Mouse (Mus musculus) MEL-GATA-1-ER (cell line): Measurements from ENCODE around the gene Ddx56.
"Not testable (repeated sequence)": the region's sequence is repeated elsewhere in the genome, so short reads cannot be mapped to it uniquely, and the experiment has no call there.

Experiments
- DNase-seq: peaks from one replicate; pipeline ENCODE4 v3.0.0-alpha.2; 2012; ENCODE audit warnings: low read depth; ENCODE audit errors: extremely low read depth

Ddx56 gene

GRCm38 (mm10) chr11:6266621-6267020 lies 951 bp downstream of the Ddx56 start:
- no peak for DNase-seq

- DNase-seq, result peak; percentile 52
These were observed 6.0 kb downstream of the Ddx56 start for GRCm38 (mm10) chr11:6261434-6262082.

- DNase-seq, result no peak
These were observed 8.2 kb downstream of the Ddx56 start for GRCm38 (mm10) chr11:6259413-6259812.

GRCm38 (mm10) chr11:6256490-6257072 lies 11.0 kb downstream of the Ddx56 start:
- no peak for DNase-seq

GRCm38 (mm10) chr11:6254602-6255001 lies 13.0 kb downstream of the Ddx56 start:
- not testable (repeated sequence) for DNase-seq

- no peak for DNase-seq
These were observed 14.7 kb downstream of the Ddx56 start for GRCm38 (mm10) chr11:6252824-6253223.

- no peak for DNase-seq
These were observed 15.3 kb downstream of the Ddx56 start for GRCm38 (mm10) chr11:6252248-6252647.

- DNase-seq, result no peak
These were observed 22.9 kb downstream of the Ddx56 start for GRCm38 (mm10) chr11:6244707-6245106.

GRCm38 (mm10) chr11:6233025-6233424 lies 34.5 kb downstream of the Ddx56 start:
- no peak for DNase-seq

- DNase-seq, result no peak
These were observed 37.6 kb downstream of the Ddx56 start, which contains the start of gene Npc1l1 for GRCm38 (mm10) chr11:6230012-6230411. Npc1l1 (minus strand) TSS chr11:6230143.

GRCm38 (mm10) chr11:6224541-6225229 lies 42.9 kb downstream of the Ddx56 start:
- DNase-seq, result no peak

GRCm38 (mm10) chr11:6222187-6222586 lies 45.4 kb downstream of the Ddx56 start:
- DNase-seq, result no peak

GRCm38 (mm10) chr11:6219967-6220366 lies 47.6 kb downstream of the Ddx56 start:
- DNase-seq, result no peak

GRCm38 (mm10) chr11:6218189-6218896 lies 49.2 kb downstream of the Ddx56 start:
- no peak for DNase-seq

GRCm38 (mm10) chr11:6216834-6217233 lies 50.7 kb downstream of the Ddx56 start:
- no peak for DNase-seq
